Mouse (Mus musculus) CD4-positive helper T cell, adult 2 months (primary cell): ENCODE data around the gene Olfr47.
"Not testable (repeated sequence)": the region's sequence is repeated elsewhere in the genome, so short reads cannot be mapped to it uniquely, and the experiment has no call there.

Source experiments
- DNase-seq: peaks from one replicate; pipeline ENCODE4 v3.0.0-alpha.2; 2012; ENCODE audit warnings: low read depth, missing footprints, low spot score

Gene Olfr47

DNA sequence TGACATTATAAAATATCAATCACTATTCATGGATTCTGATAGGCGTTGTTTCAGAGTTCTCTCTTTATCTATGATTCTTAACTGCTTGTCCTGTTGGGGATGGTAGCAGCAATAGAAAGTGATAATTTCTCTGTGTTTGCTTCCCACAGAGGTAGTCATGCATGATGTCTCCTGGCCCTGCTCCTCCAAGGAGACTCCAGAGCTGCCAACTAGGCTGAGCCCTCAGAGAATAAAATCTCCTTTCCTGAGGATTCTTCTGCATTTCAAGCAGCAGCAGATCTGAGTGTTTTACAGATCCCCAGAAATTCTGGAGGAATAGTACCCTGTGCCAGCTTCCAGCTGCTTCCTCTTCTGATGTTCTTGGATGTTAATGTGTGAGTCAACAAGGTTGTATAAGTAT lies at the start of gene Olfr47:
Gene Olfr47, plus strand, starts transcription at position 275 of the 400 bp plus-strand sequence.
- DNase-seq = not testable (repeated sequence)

DNA sequence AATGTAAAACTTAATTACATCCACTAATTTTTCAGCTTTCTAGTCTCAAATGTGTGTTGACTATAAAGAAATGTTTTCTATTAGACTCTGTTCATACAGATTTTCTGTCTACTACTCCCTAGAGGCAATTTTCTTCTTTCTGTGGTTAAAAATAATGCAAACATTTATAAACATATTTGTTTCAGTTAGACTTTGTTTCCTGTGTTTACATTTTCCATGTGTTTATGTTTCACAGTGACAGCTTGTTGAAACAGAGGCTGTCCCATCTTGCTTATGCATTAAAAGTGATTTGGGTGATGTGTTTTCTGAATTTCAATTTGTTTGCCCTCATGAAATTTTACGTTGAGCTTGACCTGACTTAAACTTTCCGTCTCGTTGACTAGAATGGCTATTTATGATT lies 40.3 kb upstream of the Olfr47 start:
- DNase-seq = no peak

DNA sequence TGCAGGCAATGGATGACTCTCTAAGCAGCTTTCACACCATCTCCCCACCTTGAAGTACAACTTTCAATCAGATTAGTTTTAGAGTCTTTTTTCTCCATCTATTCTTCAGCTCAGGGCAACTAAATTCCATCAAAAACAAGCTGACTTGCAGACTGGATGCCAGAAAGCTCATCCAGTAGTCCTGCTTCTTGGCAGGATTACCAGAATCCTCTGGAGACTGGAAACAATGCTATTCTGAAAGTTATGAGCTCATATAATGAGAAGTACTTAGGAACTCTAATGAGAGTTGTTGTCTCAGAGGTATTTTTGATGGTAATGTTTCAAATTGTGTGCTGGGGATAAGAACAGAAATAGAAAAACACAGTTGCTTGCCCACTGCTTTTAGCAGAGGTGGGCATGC lies 34.5 kb upstream of the Olfr47 start, which contains the start of gene Olfr435:
Gene Olfr435, plus strand, starts transcription at position 366 of the 400 bp plus-strand sequence.
- peak; percentile 2 for DNase-seq

DNA sequence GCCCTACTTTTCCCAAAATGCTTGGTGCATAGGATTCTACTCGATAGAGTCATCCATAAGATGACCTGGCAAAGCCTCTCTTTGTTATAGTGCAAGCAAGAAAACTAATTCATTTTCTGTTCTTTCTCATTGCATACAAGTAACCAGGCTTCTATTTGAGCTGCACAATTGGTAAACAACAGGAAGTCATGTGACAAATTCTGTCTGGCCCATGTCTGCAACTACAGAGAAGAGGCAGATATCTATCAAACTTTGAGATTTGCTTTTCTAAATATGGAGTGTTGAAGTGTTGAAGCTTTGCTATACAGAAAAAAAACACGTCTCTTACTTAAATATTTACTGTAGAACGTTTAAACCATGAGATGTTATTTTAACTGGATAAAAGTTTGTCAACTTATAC lies 33.2 kb upstream of the Olfr47 start:
- no peak for DNase-seq

DNA sequence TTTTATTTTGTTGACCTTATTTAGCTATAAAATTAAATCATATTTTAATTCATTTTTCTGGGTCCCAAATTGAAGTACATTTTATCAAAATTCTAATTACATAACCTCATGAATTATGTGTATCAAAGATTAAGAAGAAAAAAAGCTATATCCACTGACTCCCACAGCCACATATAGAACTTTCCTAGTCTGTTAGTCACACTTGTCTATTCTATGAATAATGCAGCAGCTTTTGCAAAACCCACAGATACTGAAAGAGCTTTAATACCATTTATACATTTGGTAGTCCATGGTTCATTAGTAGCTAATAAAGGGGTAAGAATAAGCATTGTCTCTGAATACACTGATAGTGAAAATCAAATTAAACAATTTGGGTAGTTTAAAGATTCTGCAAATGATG lies 28.5 kb upstream of the Olfr47 start:
- DNase-seq = no peak

DNA sequence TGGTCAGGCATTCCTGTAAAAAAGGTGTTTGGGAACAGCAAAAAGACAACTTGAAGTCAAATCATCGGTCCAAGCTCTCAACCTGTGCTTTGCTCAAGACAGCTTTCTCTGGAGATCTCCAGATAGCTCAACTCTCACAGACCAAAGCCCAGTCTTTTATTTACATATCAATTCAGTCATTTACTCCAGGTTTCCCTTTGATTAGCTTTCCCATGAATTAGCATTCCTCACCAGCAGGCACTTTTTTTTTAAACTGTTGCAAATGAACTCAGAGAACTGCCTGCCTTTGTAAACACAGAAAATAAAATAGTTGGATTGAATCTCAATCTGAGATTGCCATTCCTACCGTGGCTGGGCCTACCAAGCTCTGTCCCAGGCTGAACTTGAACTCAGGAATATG lies 26.0 kb upstream of the Olfr47 start:
- DNase-seq = no peak

DNA sequence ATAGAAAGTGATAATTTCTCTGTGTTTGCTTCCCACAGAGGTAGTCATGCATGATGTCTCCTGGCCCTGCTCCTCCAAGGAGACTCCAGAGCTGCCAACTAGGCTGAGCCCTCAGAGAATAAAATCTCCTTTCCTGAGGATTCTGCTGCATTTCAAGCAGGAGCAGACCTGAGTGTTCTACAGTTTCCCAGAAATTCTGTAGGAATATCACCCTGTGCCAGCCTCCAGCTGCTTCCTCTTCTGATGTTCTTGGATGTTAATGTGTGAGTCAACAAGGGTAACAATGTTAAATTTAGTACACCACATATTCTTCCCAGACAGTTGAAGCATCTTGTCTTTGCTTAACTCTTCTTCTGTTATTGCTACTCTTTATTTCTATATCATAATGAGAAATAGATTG lies 18.5 kb upstream of the Olfr47 start, which contains the start of gene Olfr434:
Gene Olfr434, plus strand, starts transcription at position 149 of the 400 bp plus-strand sequence.
- not testable (repeated sequence) for DNase-seq

DNA sequence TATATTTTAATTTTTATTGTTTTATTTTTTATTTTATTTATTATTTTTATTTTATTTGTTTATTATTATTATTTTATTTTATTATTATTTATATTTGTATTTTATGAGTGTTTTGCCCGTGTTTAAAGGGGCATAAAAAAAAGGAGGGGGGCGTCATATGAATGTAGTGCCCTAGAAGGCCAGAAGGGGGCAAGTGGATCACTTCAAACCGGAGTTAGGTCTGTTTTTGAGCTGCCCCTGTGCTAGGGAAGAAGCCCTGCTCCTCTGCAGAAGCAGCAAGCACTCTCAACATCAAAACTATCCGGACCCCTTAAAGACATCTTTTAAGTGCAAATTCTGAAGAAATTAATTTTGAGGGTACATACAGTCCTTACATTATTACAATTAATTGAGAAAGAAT lies 10.7 kb downstream of the Olfr47 start:
- no peak for DNase-seq

DNA sequence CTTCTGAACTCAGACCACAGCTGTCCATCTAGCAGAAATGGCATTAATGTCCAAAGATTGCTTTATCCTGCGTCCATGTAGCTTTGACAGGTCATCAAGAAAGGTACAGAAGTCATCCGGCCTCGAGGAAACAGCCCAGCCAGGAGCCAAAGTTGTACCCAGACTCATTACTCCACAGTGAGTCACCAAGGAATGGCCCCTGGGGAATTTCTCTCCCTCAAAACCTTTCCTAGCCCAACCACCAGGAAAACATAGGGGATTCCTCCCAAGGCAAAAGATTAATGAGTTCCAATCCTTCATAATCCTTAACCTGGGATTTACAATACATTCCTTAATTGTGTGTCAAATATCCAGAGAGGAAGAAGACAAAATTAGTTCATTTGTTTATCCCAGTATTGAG lies 16.1 kb downstream of the Olfr47 start:
- DNase-seq = no peak

DNA sequence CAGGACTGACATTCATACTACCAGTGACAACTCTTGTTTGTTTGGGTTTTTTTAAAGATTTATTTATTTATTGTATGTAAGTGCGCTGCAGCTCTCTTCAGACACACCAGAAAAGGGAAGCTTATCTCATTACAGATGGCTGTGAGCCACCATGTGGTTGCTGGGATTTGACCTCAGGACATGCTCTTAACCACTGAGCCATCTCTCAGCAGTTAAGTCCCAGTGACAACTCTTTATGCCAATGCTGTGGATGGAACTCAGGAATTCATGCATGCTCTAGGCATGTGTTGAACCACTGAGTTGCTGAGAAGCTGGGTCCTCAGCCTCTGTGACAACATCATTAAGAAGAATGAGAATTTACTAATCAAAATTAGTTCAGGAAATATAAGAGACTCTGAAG lies 21.7 kb downstream of the Olfr47 start:
- no peak for DNase-seq

DNA sequence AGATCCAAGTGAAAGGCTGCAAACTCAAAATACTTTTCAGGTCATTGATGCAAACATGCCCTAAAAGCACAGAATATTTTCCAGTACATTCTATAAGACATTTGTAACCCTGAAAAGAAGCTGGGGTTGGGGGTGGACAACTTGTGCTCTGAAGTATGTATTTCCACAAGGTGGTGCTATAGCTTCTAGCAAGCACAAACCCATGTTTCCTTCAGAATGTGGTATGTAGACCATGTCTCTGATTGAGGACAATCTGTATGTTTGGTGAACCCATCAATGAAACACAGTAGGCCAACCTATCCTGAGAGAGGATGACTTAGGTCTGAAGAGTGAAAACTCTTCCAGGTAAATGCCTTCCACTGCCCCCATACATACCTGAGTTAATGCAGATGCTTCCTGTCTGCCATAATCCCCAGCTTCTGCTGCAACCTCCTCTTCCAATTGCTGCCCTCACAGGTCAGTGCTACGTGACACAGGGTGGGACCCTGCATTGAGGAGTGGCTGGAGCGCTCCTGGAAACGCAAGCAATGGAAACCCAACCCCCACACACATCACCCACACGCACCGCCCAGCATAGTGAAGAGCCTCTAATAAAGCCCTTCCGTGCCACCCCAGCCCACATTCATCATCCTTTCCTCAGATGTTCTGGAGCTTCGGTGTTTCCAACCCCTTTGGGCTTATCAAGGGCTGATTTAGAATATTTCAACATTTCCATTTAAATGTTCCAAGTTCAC lies 23.0 kb downstream of the Olfr47 start:
- DNase-seq = peak; percentile 5

DNA sequence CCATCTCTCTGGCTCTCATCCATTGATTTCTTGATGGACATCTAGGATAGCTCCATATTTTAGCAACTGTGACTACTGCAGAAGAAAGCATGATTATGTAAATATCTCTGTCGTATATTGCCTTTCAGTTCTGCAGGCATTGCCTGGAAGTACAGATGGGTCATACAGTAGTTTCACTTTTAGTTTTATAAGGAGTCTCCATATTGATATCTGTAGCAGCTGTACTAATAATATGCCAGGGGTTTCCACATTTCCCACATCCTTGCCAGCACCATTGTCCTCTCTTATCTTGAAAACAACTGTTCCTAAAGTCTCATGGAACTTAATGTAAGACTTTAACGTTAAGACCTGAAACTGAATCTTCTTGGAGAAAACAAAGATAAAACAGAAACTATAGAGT lies 29.4 kb downstream of the Olfr47 start:
- DNase-seq = no peak

DNA sequence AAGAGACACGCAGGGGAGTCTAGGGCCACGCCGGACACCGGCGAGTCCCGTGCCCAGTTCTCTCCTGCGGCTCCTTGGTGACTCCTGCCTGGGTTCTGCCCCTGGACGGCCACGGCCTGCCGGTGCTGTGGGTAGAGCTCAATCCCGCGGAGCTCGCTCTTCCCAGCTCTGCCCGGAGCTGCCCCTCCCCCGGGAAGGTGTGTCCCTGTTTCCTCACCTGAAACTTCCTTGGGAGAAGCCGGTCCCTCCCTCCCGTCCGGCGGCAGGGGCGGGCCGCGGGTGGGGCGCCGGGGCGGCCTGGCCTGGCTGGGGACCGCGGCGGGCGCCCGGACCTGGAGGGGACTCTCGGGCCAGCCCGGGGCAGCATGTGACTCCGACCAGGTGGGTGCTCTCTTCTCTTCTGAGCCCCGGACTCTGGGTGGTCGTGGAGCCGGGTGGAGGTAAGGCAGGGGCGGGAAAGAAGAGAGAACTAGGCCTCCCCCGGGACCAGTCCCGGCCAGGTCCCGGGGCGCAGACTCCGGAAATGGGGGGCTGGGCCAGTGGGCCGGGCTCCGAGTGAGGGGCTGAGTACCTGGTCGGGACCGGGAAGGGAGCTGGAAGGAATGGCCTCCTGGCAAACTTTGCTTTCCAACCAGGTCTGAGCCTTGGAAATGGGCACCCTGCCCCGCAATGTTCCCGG lies 34.2 kb downstream of the Olfr47 start, which contains the start of gene Arhgef5:
Gene Arhgef5, plus strand, starts transcription at position 220 of the 679 bp plus-strand sequence.
- peak; percentile 24 for DNase-seq

DNA sequence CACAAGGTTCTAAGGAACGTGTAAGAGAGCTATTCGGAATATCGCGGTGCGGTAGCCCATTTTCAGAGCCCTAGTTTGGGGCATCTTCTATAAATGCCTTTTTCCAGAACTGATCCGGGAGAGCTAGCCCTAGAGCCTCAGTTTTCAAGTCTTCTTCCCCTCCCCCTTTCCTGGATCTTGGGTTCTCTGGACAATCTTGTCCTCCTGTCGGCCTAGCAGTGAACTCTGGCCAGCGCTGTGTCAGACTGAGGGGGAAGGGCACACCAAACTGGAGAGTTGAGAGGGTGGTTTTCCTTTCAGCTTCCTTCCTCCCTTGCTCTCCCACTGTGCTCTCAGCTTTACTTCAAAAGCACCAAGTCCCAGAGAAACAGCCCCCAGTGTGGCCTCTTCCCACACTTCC lies 35.0 kb downstream of the Olfr47 start:
- DNase-seq = no peak

DNA sequence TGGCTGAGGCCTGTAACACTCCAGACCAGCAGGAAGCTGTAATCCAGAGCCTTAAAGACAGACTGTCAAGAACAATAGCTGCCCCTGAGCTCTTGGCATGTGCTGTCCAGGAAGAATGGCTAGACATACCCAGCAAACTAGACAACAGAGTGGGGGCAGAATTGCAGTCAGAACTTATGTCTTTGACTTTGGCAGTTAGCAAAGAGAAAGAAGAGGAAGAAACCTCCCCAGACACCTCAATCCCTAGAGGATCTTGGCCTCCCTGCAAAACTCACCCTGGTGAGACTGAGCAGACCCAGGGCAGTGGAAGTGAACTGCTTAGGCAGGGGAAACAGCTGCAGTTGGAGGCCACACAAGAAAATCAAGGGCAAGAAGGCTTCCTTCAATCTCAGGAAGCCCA lies 41.3 kb downstream of the Olfr47 start:
- DNase-seq = no peak

DNA sequence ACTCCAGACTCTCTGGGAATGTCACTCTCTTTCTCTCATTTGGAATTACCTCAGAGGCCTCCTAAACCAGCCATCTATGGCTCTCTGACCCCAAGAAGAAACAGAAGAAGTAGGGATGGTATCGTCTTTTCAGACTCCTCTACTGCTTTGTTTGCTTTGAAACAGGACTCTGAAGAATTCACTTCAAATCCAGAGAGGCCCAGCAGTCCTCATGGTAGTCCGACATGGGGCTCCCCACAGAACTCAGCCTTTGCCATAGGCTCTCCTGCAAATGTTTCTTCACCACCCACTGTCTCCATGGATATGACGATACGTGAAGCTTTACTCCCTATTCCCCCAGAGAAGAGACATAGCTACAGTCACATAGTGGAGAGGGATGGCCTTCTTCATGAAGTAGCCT lies 42.8 kb downstream of the Olfr47 start:
- DNase-seq = no peak

DNA sequence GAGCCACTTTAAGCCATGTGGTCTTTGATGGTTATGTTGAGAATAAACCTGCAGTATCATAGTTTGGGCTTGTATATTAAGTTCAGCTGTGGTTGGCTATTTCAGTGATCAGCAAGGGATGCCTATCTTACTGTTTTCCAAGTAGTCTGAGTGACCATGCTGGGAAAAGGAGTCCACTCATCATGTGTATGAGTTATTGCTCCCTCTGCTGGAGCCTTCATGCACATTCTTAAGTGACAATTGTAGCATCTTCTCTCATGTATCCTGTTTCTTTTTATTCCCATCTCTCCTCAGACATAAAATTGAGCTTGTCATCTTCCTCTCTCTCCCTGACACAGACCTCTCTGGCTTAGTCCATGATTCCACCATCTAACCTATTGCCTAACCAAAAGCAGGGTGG lies 46.9 kb downstream of the Olfr47 start:
- DNase-seq = no peak

DNA sequence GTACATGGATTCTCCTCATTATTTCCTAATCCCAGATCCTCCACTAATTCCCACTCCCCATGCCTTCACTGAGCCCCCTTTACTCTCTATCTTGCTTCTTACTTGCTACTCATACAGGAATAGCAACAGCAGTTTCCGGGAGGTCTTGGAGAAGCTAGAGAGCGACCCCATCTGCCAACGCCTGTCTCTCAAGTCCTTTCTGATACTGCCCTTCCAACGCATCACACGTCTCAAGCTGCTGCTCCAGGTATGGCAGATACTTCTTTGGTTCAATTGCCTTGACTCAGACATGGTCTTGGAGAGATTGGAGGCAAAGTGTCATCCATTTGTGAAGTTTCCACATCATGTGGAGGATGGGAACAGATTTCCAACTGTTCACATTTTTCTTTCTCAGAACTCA lies 49.2 kb downstream of the Olfr47 start:
- no peak for DNase-seq
